Mouse (Mus musculus): ENCODE data around the gene Car11. TPM values are rescaled to one million over a fixed set of nuclear protein-coding genes. Genes with fewer than 3 reads are reported as not detected.
"Not testable (repeated sequence)": the region's sequence is repeated elsewhere in the genome, so short reads cannot be mapped to it uniquely, and the experiment has no call there.

The Car11 gene
- polyA plus RNA-seq (2016; fragmentation: Nextera tagmentation; extraction: Ambion mirVana): 35.5 and 36.6 TPM in 2 replicates

GRCm38 (mm10) chr7:45699523-45700141, at the start of gene Car11:
Gene Car11, plus strand, starts transcription at chr7:45699843.
- peaks cover 26% of the 10 kb centered on the region for H3K27me3 ChIP-seq (replicated peaks)
- WGBS: 1% methylated on average over 36 of the region's 36 CpGs
- peak within 1 kb of the TSS; percentile 67 for H3K9ac ChIP-seq
- H3K27ac ChIP-seq: peak within 1 kb of the TSS; percentile 46; the same call in 1 of the 2 replicates
- H3K9me3 ChIP-seq: no peaks in the 10 kb centered on the region
- H3K36me3 ChIP-seq: no peaks in the 10 kb centered on the region
- ATAC-seq (ENCODE audit: low FRiP score, low read depth): no peak
- H3K4me3 ChIP-seq: peak within 1 kb of the TSS; percentile 47
- H3K4me2 ChIP-seq (replicated peaks): peak within 1 kb of the TSS; percentile 80
- H3K4me1 ChIP-seq: peaks cover 43% of the 10 kb centered on the region

- not testable (repeated sequence) for ATAC-seq (ENCODE audit: low FRiP score, low read depth); H3K27me3 ChIP-seq (replicated peaks); H3K36me3 ChIP-seq; H3K4me3 ChIP-seq; H3K4me1 ChIP-seq; H3K9ac ChIP-seq; H3K4me2 ChIP-seq (replicated peaks); H3K27ac ChIP-seq; H3K9me3 ChIP-seq
- 93% methylated on average over 20 of the region's 20 CpGs for WGBS
Measured at GRCm38 (mm10) chr7:45650484-45650883, 49.2 kb upstream of the Car11 start.

DNA sequence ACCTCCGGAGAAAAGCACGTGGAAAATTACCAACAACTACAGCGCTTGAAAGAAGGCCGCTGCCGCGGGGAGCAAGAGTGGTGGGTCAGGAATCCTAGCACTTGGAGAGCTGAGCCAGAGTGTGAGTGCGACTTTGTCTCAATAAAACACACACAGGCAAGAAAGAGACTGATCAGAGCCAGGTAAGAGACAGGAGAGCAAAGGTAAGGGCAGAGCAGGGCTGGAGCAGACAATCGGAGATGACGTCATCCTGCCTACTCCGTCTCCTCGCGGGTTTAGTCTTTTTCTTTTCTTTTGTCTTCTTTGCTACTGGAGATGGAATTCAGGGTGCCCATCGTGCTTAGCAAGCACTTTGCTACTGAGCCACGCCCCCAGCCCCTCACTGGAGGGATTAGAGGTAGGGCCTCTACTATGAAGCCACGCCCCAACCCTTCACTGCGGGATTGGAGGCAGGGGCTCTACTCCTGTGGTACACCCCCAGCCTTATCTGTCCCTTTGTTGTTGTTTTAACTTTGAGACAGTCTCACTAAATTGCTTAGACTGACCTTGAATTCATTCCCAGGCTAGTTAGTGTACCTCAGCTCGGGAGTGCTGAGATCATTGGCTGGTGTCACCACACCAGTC, 45.1 kb upstream of the Car11 start:
- no peaks in the 10 kb centered on the region for H3K27me3 ChIP-seq (replicated peaks)
- peak overlapping the region; percentile 39 for H3K4me2 ChIP-seq (replicated peaks)
- H3K4me1 ChIP-seq: no peaks in the 10 kb centered on the region
- H3K4me3 ChIP-seq: no peak overlapping the region
- no peak overlapping the region for H3K9ac ChIP-seq
- ATAC-seq (ENCODE audit: low FRiP score, low read depth): no peak
- no peak overlapping the region for H3K27ac ChIP-seq
- H3K9me3 ChIP-seq: no peaks in the 10 kb centered on the region
- no peaks in the 10 kb centered on the region for H3K36me3 ChIP-seq
- 38% methylated on average over 17 of the region's 17 CpGs for WGBS

GRCm38 (mm10) chr7:45660746-45661478, 38.7 kb upstream of the Car11 start:
- H3K4me1 ChIP-seq: 0 out of 2 replicates have a peak, but pooled peaks cover 3% of the 10 kb centered on the region
- H3K9me3 ChIP-seq: no peaks in the 10 kb centered on the region
- no peak overlapping the region for H3K4me3 ChIP-seq
- H3K9ac ChIP-seq: no peak overlapping the region
- no peaks in the 10 kb centered on the region for H3K36me3 ChIP-seq
- no peaks in the 10 kb centered on the region for H3K27me3 ChIP-seq (replicated peaks)
- no peak overlapping the region for H3K27ac ChIP-seq
- WGBS: 88% methylated on average over 11 of the region's 11 CpGs
- H3K4me2 ChIP-seq (replicated peaks): no peak overlapping the region
- no peak for ATAC-seq (ENCODE audit: low FRiP score, low read depth)

- not testable (repeated sequence) for H3K4me3 ChIP-seq; H3K27ac ChIP-seq; ATAC-seq (ENCODE audit: low FRiP score, low read depth); H3K4me1 ChIP-seq; H3K9me3 ChIP-seq; H3K9ac ChIP-seq; H3K27me3 ChIP-seq (replicated peaks); H3K4me2 ChIP-seq (replicated peaks); H3K36me3 ChIP-seq
- WGBS: 88% methylated on average over 6 of the region's 6 CpGs
Measured at GRCm38 (mm10) chr7:45661702-45662101, 37.9 kb upstream of the Car11 start.

DNA sequence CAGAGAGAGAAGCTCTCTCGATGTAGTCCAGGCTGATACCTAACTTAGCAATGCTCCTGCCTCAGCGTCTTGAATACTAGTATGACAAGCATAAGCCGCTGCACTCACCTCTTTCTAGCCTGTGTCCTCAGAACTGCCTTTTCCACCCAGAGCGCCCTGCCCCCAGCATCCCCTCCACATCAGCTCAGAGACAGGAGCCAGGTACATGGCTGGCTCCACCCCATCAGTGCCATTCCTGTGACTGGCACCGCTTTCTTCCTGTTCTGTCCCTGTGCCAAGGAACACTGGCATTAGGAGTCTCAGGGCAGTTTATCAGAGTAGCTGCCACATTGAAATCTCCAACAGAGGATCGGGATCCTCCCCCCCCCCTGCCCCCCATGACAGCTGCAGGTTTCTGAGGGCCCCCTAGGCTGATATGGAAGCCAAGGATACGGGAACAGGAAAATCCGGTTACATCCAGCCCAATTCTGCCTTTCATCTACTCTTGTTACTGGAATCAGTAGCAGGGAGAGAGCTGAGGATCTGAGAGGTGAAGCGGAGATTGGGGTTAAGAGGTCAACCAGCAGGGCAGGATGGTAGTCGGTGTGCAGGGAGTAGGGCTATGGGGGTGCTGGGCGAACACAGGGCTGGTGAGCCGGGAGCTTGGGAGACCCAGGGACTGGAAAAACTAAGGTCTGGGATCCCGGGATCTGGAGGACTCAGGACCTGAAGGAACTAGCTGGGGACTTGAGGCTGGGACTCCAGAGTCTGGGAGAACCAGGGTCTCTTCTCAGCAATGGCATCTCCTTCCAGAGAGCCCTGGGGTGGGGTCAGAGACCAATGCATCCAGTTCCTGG, 34.1 kb upstream of the Car11 start:
- no peak for ATAC-seq (ENCODE audit: low FRiP score, low read depth)
- Histone ChIP-seq H3K9ac (no peak overlapping the region), H3K4me2 (replicated peaks) (no peak overlapping the region), H3K4me1 (0 out of 2 replicates have a peak, but pooled peaks cover 3% of the 10 kb centered on the region), H3K9me3 (no peaks in the 10 kb centered on the region), H3K36me3 (no peaks in the 10 kb centered on the region), H3K27me3 (replicated peaks) (no peaks in the 10 kb centered on the region), H3K27ac (no peak overlapping the region), H3K4me3 (no peak overlapping the region)
- WGBS: 67% methylated on average over 13 of the region's 13 CpGs

DNA sequence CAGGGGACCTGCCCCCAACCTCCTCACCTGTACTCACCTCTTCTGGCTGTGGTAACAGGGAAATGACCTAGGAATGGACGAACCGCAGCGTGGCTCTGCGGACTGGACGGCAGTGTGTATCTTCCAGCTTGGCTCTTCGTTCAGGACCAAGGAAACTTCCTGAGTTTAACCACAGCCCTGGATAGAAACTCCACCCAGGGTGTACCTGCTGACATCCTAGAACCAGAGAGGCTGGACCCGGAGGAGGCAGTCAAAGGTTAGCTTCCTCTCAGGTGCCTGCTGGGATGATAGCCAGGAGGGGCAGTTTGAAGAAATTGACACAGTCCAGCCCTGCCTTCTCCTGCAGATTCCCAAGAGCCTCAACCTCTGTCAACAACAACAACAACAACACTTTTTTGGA, 33.5 kb upstream of the Car11 start, which contains the start of gene Fut2:
TSS of gene Fut2 (minus strand) at position 234 of the 400 bp plus-strand sequence.
- 0 out of 2 replicates have a peak, but pooled peaks cover 3% of the 10 kb centered on the region for H3K4me1 ChIP-seq
- 86% methylated on average over 7 of the region's 7 CpGs for WGBS
- H3K36me3 ChIP-seq: no peaks in the 10 kb centered on the region
- no peak within 1 kb of the TSS for H3K27ac ChIP-seq
- H3K4me2 ChIP-seq (replicated peaks): no peak within 1 kb of the TSS
- no peaks in the 10 kb centered on the region for H3K9me3 ChIP-seq
- no peak within 1 kb of the TSS for H3K9ac ChIP-seq
- H3K27me3 ChIP-seq (replicated peaks): no peaks in the 10 kb centered on the region
- no peak for ATAC-seq (ENCODE audit: low FRiP score, low read depth)
- no peak within 1 kb of the TSS for H3K4me3 ChIP-seq

GRCm38 (mm10) chr7:45667761-45668160, 31.9 kb upstream of the Car11 start:
- Histone ChIP-seq H3K27ac (no peak overlapping the region), H3K4me1 (0 out of 2 replicates have a peak, but pooled peaks cover 3% of the 10 kb centered on the region), H3K4me2 (replicated peaks) (no peak overlapping the region), H3K27me3 (replicated peaks) (no peaks in the 10 kb centered on the region), H3K36me3 (no peaks in the 10 kb centered on the region), H3K9me3 (no peaks in the 10 kb centered on the region), H3K9ac (no peak overlapping the region), H3K4me3 (no peak overlapping the region)
- 76% methylated on average over 14 of the region's 14 CpGs for WGBS
- no peak for ATAC-seq (ENCODE audit: low FRiP score, low read depth)

DNA sequence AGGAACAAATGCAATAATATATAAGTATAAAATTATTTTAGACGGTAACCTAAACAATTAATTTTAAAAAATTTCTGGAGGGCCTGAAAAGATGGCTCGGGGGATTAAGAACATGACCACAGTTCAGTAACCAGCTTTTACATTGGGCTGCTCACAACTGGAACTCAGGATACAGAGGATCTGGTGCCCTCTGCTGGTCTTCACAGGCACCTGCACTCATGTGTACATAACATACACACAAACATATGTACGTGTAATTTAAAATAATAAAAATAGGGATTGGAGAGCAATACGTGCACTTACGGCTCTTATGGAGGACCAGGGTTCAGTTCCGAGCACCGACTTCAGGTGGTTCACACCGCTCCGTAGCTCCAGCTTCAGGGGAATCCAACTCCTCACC, 30.7 kb upstream of the Car11 start:
- Histone ChIP-seq H3K9ac (no peak overlapping the region), H3K36me3 (no peaks in the 10 kb centered on the region), H3K27me3 (replicated peaks) (no peaks in the 10 kb centered on the region; the same call in 1 of the 2 replicates), H3K4me3 (no peak overlapping the region), H3K4me1 (0 out of 2 replicates have a peak, but pooled peaks cover 3% of the 10 kb centered on the region), H3K4me2 (replicated peaks) (no peak overlapping the region), H3K27ac (no peak overlapping the region), H3K9me3 (no peaks in the 10 kb centered on the region)
- 95% methylated on average over 9 of the region's 9 CpGs for WGBS
- no peak for ATAC-seq (ENCODE audit: low FRiP score, low read depth)

DNA sequence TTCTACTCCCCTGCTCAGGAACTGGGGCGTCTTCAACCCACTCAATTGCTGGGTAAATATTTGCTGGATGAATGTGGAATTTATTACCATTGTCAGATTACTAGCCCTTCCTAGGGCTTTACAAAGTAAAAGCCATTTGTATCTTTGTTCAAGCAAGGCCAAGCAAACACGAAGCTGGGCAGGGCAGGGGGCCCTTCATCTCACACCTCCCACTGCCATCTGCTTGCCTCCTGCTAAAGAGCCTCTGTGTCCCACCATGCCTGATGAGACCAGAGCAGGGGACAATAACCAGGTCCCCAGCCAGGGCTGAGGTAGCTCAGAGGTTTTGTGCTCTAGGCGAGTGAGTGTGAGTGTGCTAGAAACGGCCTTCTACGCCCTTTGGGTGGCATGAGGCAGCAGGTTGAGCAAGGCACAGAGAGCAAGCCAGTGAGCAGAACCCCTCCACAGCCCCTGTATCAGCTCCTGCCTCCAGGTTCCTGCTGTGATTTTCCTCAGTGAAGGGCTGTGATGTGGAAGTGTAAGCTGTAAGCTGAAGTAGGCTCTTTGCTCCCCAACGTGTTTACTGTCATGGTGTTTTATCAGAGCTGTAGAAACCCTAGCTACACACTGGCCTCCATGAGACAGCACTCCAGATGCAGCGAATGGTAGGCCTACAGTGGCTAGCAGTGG, 21.9 kb upstream of the Car11 start:
- Histone ChIP-seq H3K27ac (no peak overlapping the region), H3K9me3 (no peaks in the 10 kb centered on the region), H3K27me3 (replicated peaks) (no peaks in the 10 kb centered on the region; the same call in 1 of the 2 replicates), H3K9ac (no peak overlapping the region), H3K4me2 (replicated peaks) (no peak overlapping the region), H3K4me1 (peaks cover 6% of the 10 kb centered on the region; the same call in 1 of the 2 replicates), H3K4me3 (no peak overlapping the region), H3K36me3 (no peaks in the 10 kb centered on the region)
- 70% methylated on average over 7 of the region's 7 CpGs for WGBS
- no peak for ATAC-seq (ENCODE audit: low FRiP score, low read depth)

GRCm38 (mm10) chr7:45678513-45678912, 21.1 kb upstream of the Car11 start:
- 89% methylated on average over 14 of the region's 14 CpGs for WGBS
- no peak for ATAC-seq (ENCODE audit: low FRiP score, low read depth)
- no peak overlapping the region for H3K4me2 ChIP-seq (replicated peaks)
- H3K27me3 ChIP-seq (replicated peaks): no peaks in the 10 kb centered on the region; the same call in 1 of the 2 replicates
- H3K9me3 ChIP-seq: no peaks in the 10 kb centered on the region
- no peak overlapping the region for H3K4me3 ChIP-seq
- no peak overlapping the region for H3K9ac ChIP-seq
- H3K27ac ChIP-seq: no peak overlapping the region
- H3K36me3 ChIP-seq: no peaks in the 10 kb centered on the region
- H3K4me1 ChIP-seq: peaks cover 6% of the 10 kb centered on the region; the same call in 1 of the 2 replicates

All from neural tube, embryonic 12.5 days (tissue).